Mouse (Mus musculus) hindbrain, postnatal 0 days (tissue): Measurements from ENCODE around the gene Lxn. TPM values are rescaled to one million over a fixed set of nuclear protein-coding genes. Genes with fewer than 3 reads are reported as not detected.

Source experiments
- ATAC-seq: fragments of 200-750 bp; cut with Nextera tagmentation; 2 replicates; pipeline ENCODE4 v1.8.0; 2017; ENCODE audit warnings: mild to moderate bottlenecking, moderate TSS enrichment, moderate library complexity
- DNase-seq: peaks from one replicate; pipeline ENCODE4 v3.0.0-alpha.2; 2015; ENCODE audit warnings: low spot score
- H3K27ac ChIP-seq: fragments of 300-500 bp; sonication (generic); 2 replicates; pipeline ENCODE4 v1.5.1; 2014; ENCODE audit warnings: mild to moderate bottlenecking
- H3K27me3 ChIP-seq: fragments of 300-500 bp; sonication (generic); 2 replicates; pipeline ENCODE4 v1.6.1; 2014; ENCODE audit warnings: low read length, mixed read lengths; ENCODE audit not compliant: insufficient read depth
- H3K36me3 ChIP-seq: fragments of 300-500 bp; sonication (generic); 2 replicates; pipeline ENCODE4 v1.6.1; 2014; ENCODE audit warnings: low read length, mixed read lengths; ENCODE audit not compliant: insufficient read depth
- H3K4me1 ChIP-seq: fragments of 300-500 bp; sonication (generic); 2 replicates; pipeline ENCODE4 v1.6.1; 2014; ENCODE audit warnings: antibody characterized with exemption, low read length, mixed read lengths; ENCODE audit not compliant: insufficient read depth
- H3K4me2 ChIP-seq: fragments of 300-500 bp; sonication (generic); 2 replicates; pipeline ENCODE4 v1.6.1; 2014; ENCODE audit warnings: low read depth, mild to moderate bottlenecking, low read length, moderate library complexity, mixed read lengths
- H3K4me3 ChIP-seq: fragments of 300-500 bp; sonication (generic); 2 replicates; pipeline ENCODE4 v1.5.1; 2014; ENCODE audit warnings: low read length
- H3K9ac ChIP-seq: fragments of 300-500 bp; sonication (generic); replicated peaks from 2 replicates; pipeline ENCODE4 v1.6.1; 2014; ENCODE audit warnings: mild to moderate bottlenecking, low read length, moderate library complexity, mixed read lengths
- H3K9me3 ChIP-seq: fragments of 300-500 bp; sonication (generic); 2 replicates; pipeline ENCODE4 v1.6.1; 2016; ENCODE audit warnings: low read length, mixed read lengths
- CTCF ChIP-seq: IDR thresholded peaks from 2 replicates; pipeline ENCODE4 v1.5.1; 2016; ENCODE audit warnings: antibody characterized with exemption, control low read depth, low read depth
- WGBS: fragments of 180-500 bp; shearing (Covaris S2); extraction: QIAGEN DNeasy Blood & Tissue Kit; methylation state at CpG from one replicate; pipeline ENCODE4 v1.1.7; 2014; 5-methylcytosine and 5-hydroxymethylcytosine counted together
- polyA plus RNA-seq: library from polyadenylated mRNA; unstranded; fragments of >200 nt; fragmentation: Nextera tagmentation; extraction: Ambion mirVana; gene quantifications from 2 replicates; pipeline ENCODE4 v1.2.1, GENCODE M21; 2015
- total RNA-seq: library from RNA; depleted of rRNA; stranded (reverse); fragments of >200 nt; gene quantifications from 2 replicates; pipeline ENCODE4 v1.2.3, GENCODE M21; 2014

Lxn gene
- total and polyA plus RNA-seq, 2 experiments from 2014 or later: 78.3 to 201 TPM

DNA sequence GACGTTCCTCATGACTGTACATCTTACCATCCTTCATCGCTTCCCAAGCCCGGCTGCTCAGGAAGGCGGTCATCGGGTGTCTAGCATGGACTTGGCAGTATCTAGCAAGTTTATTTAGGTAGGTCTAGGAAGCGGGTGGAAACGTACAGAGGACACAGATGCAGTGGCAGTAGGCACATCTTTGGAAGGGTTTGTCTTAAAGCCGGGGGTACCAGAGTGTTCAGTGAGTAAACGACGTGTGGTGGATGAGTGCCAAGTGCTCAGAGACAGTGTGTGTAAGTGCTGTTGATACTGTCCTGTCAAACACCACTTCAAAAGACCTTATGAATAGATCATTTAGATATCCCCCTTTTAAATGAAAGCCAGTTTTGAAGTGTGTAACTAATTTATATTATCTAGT, 1.1 kb downstream of the Lxn start:
- Histone ChIP-seq H3K4me3 (peak overlapping the region; percentile 69), H3K36me3 (peaks cover 13% of the 10 kb centered on the region), H3K27ac (peak overlapping the region; percentile 81), H3K4me1 (no peaks in the 10 kb centered on the region; the same call in 1 of the 2 replicates), H3K9ac (peak overlapping the region; percentile 67), H3K4me2 (peak overlapping the region; percentile 82), H3K27me3 (no peaks in the 10 kb centered on the region), H3K9me3 (no peaks in the 10 kb centered on the region)
- DNase-seq (peak; percentile 57), ATAC-seq (peak; percentile 27; the same call in 1 of the 2 replicates)
- WGBS: 25% methylated on average over 10 of the region's 10 CpGs
- TF ChIP-seq CTCF: no peak

DNA sequence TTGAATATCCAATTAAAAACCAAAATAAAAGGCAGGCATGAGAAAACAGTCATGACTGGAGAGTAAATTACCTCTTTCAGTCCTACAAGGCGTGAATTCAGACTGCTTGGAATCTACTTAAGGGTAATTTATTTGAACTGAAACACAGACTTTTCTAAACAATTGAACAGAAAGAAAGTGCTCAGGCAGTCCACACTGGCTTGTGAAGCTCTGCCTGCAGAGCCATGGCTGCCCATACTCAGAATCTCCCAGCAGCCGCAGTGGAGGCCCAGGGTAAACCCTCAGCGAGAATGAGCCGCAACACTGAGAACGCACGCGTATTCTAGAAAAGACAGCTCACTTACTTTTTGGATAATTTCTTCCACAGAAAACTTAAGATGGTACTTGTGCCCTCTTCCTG, 1.7 kb downstream of the Lxn start:
- Histone ChIP-seq H3K9me3 (no peaks in the 10 kb centered on the region), H3K27ac (peak overlapping the region; percentile 81; the same call in 1 of the 2 replicates), H3K4me3 (peak overlapping the region; percentile 69; the same call in 1 of the 2 replicates), H3K27me3 (no peaks in the 10 kb centered on the region), H3K9ac (peak overlapping the region; percentile 40), H3K4me2 (peak overlapping the region; percentile 82), H3K36me3 (peaks cover 13% of the 10 kb centered on the region), H3K4me1 (no peaks in the 10 kb centered on the region; the same call in 1 of the 2 replicates)
- no peak for TF ChIP-seq CTCF
- no peak for DNase-seq
- no peak for ATAC-seq
- WGBS: 60% methylated on average over 7 of the region's 7 CpGs

DNA sequence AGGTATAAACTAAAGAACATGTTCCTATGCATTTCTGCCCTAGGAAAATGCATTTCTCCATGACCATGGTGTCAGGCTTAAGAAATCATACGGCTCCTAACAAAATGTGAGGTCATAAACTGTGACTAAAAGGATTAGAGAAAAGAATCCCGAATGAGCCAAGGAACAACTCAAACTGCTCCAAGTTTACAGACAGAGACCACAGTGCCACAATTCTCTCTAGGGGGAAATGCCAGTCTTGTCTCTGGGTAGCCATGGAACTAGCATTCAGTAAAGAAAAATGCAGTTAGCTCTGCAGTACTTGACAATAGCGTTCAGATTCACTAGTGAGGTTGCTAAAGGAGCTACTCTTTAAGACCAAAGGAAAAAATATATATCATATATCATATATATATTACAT, 3.8 kb downstream of the Lxn start:
- H3K27me3 ChIP-seq: no peaks in the 10 kb centered on the region
- H3K9me3 ChIP-seq: no peaks in the 10 kb centered on the region
- no peak overlapping the region for H3K4me2 ChIP-seq
- DNase-seq (peak; percentile 74), ATAC-seq (peak; percentile 50)
- no peak for TF ChIP-seq CTCF
- WGBS: 34% methylated on average over 3 of the region's 3 CpGs
- peaks cover 33% of the 10 kb centered on the region for H3K36me3 ChIP-seq
- peak overlapping the region; percentile 46; the same call in 1 of the 2 replicates for H3K27ac ChIP-seq
- H3K4me1 ChIP-seq: no peaks in the 10 kb centered on the region; the same call in 1 of the 2 replicates
- no peak overlapping the region for H3K9ac ChIP-seq
- no peak overlapping the region for H3K4me3 ChIP-seq

DNA sequence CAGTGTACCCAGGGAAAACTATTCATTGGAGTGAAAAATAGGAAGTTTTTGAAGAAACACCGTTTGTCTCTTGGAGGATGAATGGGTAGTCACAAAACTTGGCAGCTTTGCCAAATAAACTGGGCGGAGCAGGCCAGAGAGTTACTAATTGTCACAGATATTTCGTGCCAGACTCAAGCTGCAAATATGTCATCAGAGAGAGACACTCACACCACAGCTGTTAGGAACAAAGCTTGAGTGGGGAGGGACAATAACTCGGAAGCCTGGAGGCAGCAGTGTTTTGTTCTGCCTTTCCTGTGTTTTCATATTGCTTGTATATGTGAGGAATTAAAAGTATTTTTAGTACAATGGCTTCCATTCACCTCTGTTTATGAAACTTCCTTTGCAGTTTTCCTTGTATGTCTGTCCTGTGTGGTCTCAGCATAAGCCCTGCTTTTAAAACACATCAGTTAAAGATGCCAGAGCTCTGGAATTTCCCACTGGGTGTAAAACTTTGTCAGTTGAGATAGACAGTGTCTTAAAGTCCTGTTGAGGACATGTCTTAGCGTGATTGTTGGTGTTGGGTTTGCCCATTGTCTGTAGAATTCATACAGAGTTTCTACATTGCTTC, 13.0 kb downstream of the Lxn start:
- ATAC-seq (no peak), DNase-seq (no peak)
- Histone ChIP-seq H3K27me3 (no peaks in the 10 kb centered on the region), H3K4me2 (no peak overlapping the region), H3K36me3 (peaks cover 64% of the 10 kb centered on the region), H3K27ac (no peak overlapping the region), H3K4me3 (no peak overlapping the region), H3K9me3 (no peaks in the 10 kb centered on the region), H3K4me1 (no peaks in the 10 kb centered on the region), H3K9ac (no peak overlapping the region)
- 81% methylated on average over 5 of the region's 5 CpGs for WGBS
- TF ChIP-seq CTCF: no peak

DNA sequence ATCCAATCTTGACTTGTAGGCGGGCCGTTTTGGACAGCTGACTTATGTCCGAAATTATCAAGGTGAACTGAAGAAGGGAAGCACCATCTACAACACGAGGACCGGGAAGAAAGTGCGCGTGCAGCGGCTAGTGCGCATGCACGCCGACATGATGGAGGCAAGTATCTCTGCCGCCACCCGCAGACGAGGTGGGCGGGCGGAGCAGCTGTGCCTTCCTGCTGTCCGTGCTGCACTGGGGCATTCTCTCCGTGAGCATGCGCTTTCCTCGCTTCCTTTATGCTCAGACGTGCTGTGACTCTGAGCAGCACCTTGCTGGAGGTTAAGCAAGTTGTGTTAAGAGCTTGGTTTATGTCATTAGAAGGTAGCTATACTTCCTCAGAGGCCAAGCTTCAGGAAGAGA, 14.1 kb downstream of the Lxn start:
- H3K4me1 ChIP-seq: no peaks in the 10 kb centered on the region
- no peaks in the 10 kb centered on the region for H3K9me3 ChIP-seq
- no peak overlapping the region for H3K9ac ChIP-seq
- no peak overlapping the region for H3K27ac ChIP-seq
- no peak for TF ChIP-seq CTCF
- ATAC-seq: no peak
- peaks cover 63% of the 10 kb centered on the region for H3K36me3 ChIP-seq
- no peak overlapping the region for H3K4me3 ChIP-seq
- no peak overlapping the region for H3K4me2 ChIP-seq
- 93% methylated on average over 21 of the region's 21 CpGs for WGBS
- no peak for DNase-seq
- no peaks in the 10 kb centered on the region for H3K27me3 ChIP-seq

DNA sequence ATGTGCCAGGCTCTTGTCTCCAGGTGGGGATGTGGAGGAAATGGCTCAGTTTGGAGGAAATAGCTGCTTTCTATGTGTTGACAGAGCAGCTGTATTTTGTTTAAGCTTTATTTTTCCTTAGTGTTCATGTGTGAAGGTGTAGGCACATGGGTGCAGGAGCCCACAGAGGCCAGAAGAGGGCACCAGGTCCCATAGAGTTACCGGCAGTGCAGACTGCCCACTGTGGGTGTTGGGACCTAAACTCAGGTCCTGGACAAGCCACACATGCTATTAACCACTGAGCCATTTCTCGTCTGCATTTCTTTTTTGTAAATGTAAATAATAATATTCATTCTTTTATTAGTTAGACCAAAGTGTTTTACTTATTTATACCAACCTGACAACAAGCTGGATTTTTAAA, 16.6 kb downstream of the Lxn start:
- Histone ChIP-seq H3K4me2 (no peak overlapping the region), H3K4me1 (no peaks in the 10 kb centered on the region), H3K36me3 (peaks cover 60% of the 10 kb centered on the region), H3K4me3 (no peak overlapping the region), H3K27ac (no peak overlapping the region), H3K9me3 (no peaks in the 10 kb centered on the region), H3K27me3 (no peaks in the 10 kb centered on the region), H3K9ac (no peak overlapping the region)
- WGBS: 95% methylated on average over 2 of the region's 2 CpGs
- DNase-seq (no peak), ATAC-seq (no peak)
- peak; percentile 36 for TF ChIP-seq CTCF

DNA sequence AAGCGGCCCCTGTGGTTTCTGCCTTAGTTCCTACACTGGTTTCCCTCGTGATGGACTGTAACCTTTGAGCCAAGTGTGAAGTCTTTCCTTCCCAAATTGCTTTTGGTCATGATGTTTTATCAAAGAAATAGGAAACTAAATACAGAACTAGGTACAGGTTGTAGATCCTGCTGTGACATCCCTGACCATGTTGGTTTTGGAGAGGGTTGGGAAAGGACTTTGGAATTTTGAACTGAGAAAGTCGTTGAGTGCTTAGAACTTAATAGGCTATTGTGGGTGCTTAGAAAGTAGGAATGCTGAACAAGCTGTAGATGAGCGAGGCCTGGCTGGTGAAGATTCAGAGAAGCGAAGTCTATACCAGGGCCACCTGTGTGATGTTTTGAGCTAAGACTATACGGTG, 29.7 kb downstream of the Lxn start:
- 0 out of 2 replicates have a peak, but pooled peaks cover 3% of the 10 kb centered on the region for H3K4me1 ChIP-seq
- peaks cover 28% of the 10 kb centered on the region for H3K36me3 ChIP-seq
- no peak for TF ChIP-seq CTCF
- DNase-seq: no peak
- 94% methylated on average over 6 of the region's 6 CpGs for WGBS
- no peak overlapping the region for H3K4me3 ChIP-seq
- no peak overlapping the region for H3K9ac ChIP-seq
- ATAC-seq: no peak
- H3K27ac ChIP-seq: no peak overlapping the region
- no peak overlapping the region for H3K4me2 ChIP-seq
- no peaks in the 10 kb centered on the region for H3K27me3 ChIP-seq
- no peaks in the 10 kb centered on the region for H3K9me3 ChIP-seq
